Mouse (Mus musculus): ENCODE results near the gene Jak2. TPM values are rescaled to one million over a fixed set of nuclear protein-coding genes. Genes with fewer than 3 reads are reported as not detected.
A peak's percentile ranks its signal among the peaks of the same experiment; 100 is the strongest.

The Jak2 gene
- total RNA-seq, 2 experiments from 2014 or later, result 16.2 to 17.0 TPM

GRCm38 (mm10) chr19:29291532-29291931, 39.9 kb downstream of the Jak2 start:
- intact Hi-C loops (cut with DNase I; ENCODE audit: low total_unique reads), result no loop called here
- DNase-seq, result no peak

GRCm38 (mm10) chr19:29292546-29292945, 40.9 kb downstream of the Jak2 start:
- intact Hi-C loops (cut with DNase I; ENCODE audit: low total_unique reads), result no loop called here
- no peak for DNase-seq

DNA sequence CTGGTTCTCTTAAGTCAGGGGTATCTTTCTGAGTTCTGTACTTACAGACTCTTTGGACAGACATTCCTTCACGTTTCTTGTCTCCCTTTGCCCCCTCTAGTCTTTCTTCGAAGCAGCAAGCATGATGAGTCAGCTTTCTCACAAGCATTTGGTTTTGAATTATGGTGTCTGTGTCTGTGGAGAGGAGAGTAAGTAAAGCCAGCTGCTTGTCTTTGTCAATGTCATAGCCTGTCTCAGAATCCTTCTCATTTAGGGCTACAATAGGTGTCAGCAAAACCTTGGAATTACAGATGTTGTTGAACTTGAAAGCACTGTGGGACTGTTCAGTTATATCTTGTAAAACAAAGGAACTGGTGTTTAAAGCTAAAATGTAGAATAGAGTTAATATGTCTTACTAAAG, 43.1 kb downstream of the Jak2 start:
- DNase-seq, result no peak
- intact Hi-C loops (cut with DNase I; ENCODE audit: low total_unique reads), result no loop called here

DNA sequence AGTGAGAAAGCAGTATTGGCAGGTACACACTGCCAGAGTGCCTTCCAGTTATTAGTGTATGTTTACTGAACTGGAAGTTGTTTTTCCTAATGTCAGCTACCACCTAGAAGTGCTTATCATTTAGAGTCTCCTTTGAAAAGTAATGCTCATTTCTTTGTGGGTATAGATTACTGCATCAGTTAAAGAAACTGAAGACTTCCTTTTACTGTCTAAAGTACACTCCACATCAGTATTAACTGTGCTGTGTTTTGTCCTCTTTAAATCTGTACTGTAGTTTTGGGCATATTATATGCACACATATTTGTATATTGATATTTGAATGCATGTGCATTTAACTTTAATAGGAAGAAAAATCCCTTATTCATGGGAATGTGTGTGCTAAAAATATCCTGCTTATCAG, 44.5 kb downstream of the Jak2 start:
- intact Hi-C loops (cut with DNase I; ENCODE audit: low total_unique reads), result no loop called here
- no peak for DNase-seq

DNA sequence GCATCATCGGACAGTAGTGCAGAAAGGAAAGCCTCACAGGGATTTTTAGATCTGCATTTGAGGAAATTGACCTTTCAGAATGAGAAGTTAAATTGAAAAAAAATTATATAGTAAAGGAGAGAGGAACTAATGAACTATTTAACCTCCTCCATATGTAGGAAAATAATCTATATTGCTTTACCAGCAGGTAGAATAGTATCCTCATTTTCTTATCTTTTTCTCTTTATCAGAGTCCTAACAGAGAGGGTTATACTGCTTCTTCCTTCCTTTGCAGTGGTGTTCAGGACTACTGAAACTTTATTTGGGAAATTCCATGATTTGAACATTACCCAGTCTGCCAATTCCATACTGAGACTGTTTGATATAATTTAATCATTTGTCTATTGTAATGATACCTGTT, 45.7 kb downstream of the Jak2 start:
- no peak for DNase-seq
- intact Hi-C loops (cut with DNase I; ENCODE audit: low total_unique reads), result no loop called here

DNA sequence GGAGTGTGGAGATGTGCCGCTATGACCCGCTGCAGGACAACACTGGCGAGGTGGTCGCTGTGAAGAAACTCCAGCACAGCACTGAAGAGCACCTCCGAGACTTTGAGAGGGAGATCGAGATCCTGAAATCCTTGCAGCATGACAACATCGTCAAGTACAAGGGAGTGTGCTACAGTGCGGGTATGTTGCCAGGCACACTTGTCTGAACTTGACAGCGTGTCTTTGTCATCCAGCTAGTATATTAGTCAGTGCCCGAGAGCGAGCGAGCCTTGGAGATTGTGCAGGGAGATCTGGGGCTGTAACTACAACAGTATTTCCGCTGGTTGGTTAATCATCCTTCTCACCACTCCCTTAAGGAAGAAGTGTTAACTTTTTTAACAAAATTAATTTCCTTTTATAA, 49.3 kb downstream of the Jak2 start:
- intact Hi-C loops (cut with DNase I; ENCODE audit: low total_unique reads), result no loop called here
- DNase-seq, result no peak

- intact Hi-C loops (cut with DNase I; ENCODE audit: low total_unique reads), result no loop called here
- no peak for DNase-seq
Observed at GRCm38 (mm10) chr19:29302119-29302518, 50.5 kb downstream of the Jak2 start.

GRCm38 (mm10) chr19:29308832-29309231, 57.2 kb downstream of the Jak2 start:
- intact Hi-C loops (cut with DNase I; ENCODE audit: low total_unique reads), result no loop called here
- DNase-seq, result no peak

DNA sequence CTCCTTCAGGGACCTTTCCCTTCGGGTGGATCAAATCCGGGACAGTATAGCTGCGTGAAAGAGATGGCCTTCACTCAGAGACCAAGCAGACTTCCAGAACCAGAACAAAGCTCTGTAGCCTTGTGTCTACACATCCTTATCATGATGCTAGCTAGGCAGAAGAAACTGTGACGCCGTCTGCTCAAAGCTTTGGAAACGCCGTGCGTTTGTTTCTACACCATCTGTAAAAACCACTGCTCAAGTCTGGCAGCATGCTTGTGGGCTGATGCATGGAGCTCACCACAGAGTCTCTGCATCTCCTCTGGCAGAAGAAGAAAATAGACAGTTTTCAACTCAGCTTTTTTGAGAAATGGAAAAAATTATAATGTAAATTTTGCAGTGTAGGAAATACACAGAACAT, 60.2 kb downstream of the Jak2 start:
- no peak for DNase-seq
- intact Hi-C loops (cut with DNase I; ENCODE audit: low total_unique reads), result no loop called here

DNA sequence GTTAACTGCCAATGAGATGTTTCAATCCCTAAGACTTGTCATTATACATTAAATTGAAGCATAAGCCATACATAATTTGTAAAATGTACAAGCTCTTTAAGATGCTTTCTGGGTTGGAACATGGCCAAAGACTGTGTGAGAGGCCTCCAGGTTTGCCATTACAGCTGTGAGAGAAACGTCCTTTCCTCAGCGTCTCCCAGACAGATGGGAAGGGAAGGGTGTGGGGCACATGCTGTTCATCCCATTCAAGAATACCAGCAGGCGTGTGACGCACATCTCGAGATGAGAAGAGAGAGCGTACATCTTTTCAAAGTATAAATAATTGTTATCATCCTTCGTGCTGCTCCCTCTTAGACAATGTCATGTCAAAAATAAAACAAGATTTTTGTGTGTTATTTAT, 61.0 kb downstream of the Jak2 start:
- intact Hi-C loops (cut with DNase I; ENCODE audit: low total_unique reads), result no loop called here
- no peak for DNase-seq

GRCm38 (mm10) chr19:29323416-29324049, 71.9 kb downstream of the Jak2 start:
- intact Hi-C loops (cut with DNase I; ENCODE audit: low total_unique reads), result no loop called here
- no peak for DNase-seq

DNA sequence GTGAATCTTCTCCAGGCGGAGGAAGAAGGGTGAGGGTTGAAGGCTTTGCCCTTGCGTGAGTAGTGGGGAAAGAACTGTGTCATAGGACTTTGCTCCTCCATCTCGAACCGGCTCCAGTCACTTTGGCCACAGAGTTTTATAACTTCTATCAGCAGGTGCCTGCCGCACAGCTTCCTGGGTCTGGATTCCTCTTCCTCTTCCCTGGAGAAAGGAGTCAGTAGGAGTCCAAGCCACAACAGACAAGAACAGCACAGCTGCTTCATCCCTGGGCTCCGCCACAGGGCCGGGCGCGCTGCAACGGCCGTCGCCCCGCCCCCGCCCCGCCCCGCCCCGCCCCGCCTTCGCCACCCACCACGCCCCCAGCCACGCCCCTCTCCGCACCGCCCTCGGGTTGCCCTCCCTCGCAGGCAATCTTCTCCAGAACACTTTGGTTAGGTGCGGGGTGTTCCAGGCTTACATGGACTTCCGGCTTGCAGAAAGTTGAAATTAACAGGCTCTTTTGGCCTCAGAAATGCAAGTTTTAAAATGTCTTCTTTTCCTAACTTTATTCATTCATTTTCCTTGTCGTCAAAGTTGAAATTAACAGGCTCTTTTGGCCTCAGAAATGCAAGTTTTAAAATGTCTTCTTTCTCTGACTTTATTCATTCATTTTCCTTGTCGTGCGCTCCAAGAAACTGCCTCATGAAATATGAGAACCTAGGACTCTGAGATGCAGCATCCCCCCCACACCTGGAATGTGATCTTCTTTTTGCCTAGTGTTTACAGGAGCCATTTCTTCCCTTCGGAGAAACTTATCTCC, 73.6 kb downstream of the Jak2 start, which contains the start of gene Insl6:
Gene Insl6, minus strand, starts transcription at position 304 of the 799 bp plus-strand sequence.
- DNase-seq, result peak; percentile 78
- intact Hi-C loops (cut with DNase I; ENCODE audit: low total_unique reads), result no loop called here

DNA sequence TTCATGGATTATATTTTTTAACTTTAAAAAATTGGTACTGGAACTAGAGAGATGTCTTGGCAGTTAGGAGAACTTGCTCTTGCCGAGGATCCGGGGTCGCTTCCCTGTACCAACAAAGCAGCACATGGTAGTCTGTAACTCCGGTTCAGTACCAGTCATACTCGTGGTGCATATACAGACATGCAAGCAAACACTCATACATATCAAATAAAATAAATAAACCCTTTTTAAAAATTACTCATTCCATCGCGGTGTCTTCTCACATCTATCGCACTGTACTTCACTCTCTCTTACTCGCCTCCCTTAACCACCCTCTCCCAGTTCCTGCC, 74.2 kb downstream of the Jak2 start:
- DNase-seq, result no peak
- intact Hi-C loops (cut with DNase I; ENCODE audit: low total_unique reads), result no loop called here

DNA sequence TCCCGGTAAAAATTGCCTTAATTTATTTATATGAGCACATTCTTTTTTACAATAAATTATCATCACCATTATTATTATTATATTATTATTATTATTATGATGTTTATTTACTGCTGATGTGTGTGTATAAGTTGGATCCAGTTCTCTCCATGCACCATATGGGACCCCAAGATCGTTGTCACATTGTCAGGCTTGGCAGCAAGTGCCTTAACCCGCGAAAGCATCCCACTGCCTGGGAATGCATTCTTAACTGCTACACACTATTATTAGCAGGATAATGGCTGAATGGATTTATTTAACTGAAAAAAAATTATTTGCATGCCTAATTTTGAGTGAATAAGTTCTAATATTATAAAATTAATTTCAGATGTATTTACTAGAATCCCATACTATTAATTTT, 74.8 kb downstream of the Jak2 start:
- intact Hi-C loops (cut with DNase I; ENCODE audit: low total_unique reads), result no loop called here
- DNase-seq, result no peak

GRCm38 (mm10) chr19:29326822-29327552, 75.4 kb downstream of the Jak2 start:
- no peak for DNase-seq
- intact Hi-C loops (cut with DNase I; ENCODE audit: low total_unique reads), result no loop called here

- peak; percentile 5 for DNase-seq
- intact Hi-C loops (cut with DNase I; ENCODE audit: low total_unique reads), result no loop called here
Observed at GRCm38 (mm10) chr19:29334068-29334745, 82.6 kb downstream of the Jak2 start, which contains the start of gene Rln1. Gene Rln1 (minus strand): TSS chr19:29334670.

DNA sequence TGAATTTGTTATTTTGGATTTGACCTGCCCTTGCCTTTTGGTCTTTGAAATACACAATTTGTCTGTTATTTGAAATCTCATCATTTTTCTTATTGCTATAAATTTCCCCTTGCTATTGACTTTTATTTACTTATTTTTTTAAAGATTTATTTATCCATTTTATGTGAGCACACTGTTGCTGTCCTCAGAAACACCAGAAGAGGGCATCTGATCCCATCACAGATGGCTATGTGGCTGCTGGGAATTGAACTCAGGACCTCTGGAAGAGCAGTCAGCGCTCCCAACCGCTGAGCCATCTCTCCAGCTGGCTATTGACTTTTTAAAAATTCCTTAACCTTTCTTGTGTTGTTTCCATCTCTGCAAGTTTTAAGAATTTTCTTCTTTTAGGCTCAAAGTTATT, 85.0 kb downstream of the Jak2 start:
- DNase-seq, result no peak
- intact Hi-C loops (cut with DNase I; ENCODE audit: low total_unique reads), result no loop called here

DNA sequence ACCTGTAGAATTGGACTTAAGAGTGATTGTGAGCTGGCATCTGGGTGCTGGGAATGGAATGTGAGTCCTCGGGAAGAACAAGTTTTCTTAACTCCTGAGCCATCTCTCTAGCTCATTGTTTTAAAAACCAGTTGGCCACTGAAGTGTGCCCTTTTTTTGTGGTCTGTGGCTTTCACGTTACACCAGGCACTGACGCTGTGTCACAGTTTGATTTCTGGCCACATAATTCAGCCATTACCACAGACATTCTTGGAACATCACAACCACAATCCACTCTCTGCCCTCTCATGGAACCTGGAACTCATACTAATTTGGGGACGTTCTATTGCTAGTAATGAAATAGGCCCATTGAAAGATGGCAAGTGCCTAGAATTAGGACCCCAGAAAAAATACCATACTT, 89.4 kb downstream of the Jak2 start:
- no peak for DNase-seq
- intact Hi-C loops (cut with DNase I; ENCODE audit: low total_unique reads), result no loop called here

- DNase-seq, result no peak
- intact Hi-C loops (cut with DNase I; ENCODE audit: low total_unique reads), result no loop called here
Observed at GRCm38 (mm10) chr19:29342281-29342680, 90.7 kb downstream of the Jak2 start.

GRCm38 (mm10) chr19:29344868-29345267, 93.2 kb downstream of the Jak2 start:
- intact Hi-C loops (cut with DNase I; ENCODE audit: low total_unique reads), result no loop called here

More at GRCm38 (mm10) chr19:29344868-29345267, 93.2 kb downstream of the Jak2 start:
- no peak for DNase-seq

Data from gastrocnemius, postnatal 14 days (tissue).